Mouse (Mus musculus) stomach, postnatal 0 days (tissue): ENCODE data around the gene Cd93. TPM values are rescaled to one million over a fixed set of nuclear protein-coding genes. Genes with fewer than 3 reads are reported as not detected.

Source experiments
- ATAC-seq: fragments of 200-750 bp; cut with Nextera tagmentation; 2 replicates; pipeline ENCODE4 v1.8.0; 2017; ENCODE audit not compliant: low FRiP score, low TSS enrichment
- DNase-seq: peaks from one replicate; pipeline ENCODE4 v3.0.0-alpha.2; 2016; ENCODE audit warnings: low spot score
- H3K27ac ChIP-seq: fragments of 300-500 bp; sonication (generic); replicated peaks from 2 replicates; pipeline ENCODE4 v1.5.1; 2014; ENCODE audit warnings: mild to moderate bottlenecking, control low read depth
- H3K27me3 ChIP-seq: fragments of 300-500 bp; sonication (generic); 2 replicates; pipeline ENCODE4 v1.6.1; 2014; ENCODE audit warnings: low read length; ENCODE audit not compliant: control insufficient read depth, insufficient read depth
- H3K36me3 ChIP-seq: fragments of 300-500 bp; sonication (generic); 2 replicates; pipeline ENCODE4 v1.6.1; 2014; ENCODE audit warnings: low read length, mixed read lengths; ENCODE audit not compliant: control insufficient read depth, insufficient read depth
- H3K4me1 ChIP-seq: fragments of 300-500 bp; sonication (generic); replicated peaks from 2 replicates; pipeline ENCODE4 v1.6.1; 2014; ENCODE audit warnings: antibody characterized with exemption; ENCODE audit not compliant: control insufficient read depth, insufficient read depth
- H3K4me2 ChIP-seq: fragments of 300-500 bp; sonication (generic); replicated peaks from 2 replicates; pipeline ENCODE4 v1.6.1; 2014; ENCODE audit warnings: low read depth, mild to moderate bottlenecking, control low read depth, moderate library complexity
- H3K4me3 ChIP-seq: fragments of 300-500 bp; sonication (generic); 2 replicates; pipeline ENCODE4 v1.5.1; 2014; ENCODE audit warnings: low read depth, low read length, control low read depth
- H3K9ac ChIP-seq: fragments of 300-500 bp; sonication (generic); 2 replicates; pipeline ENCODE4 v1.6.1; 2014; ENCODE audit warnings: mild to moderate bottlenecking, low read length, control low read depth, mixed read lengths
- H3K9me3 ChIP-seq: fragments of 300-500 bp; sonication (generic); 2 replicates; pipeline ENCODE4 v1.6.1; 2016; ENCODE audit warnings: low read length; ENCODE audit not compliant: control insufficient read depth
- CTCF ChIP-seq: IDR thresholded peaks from 2 replicates; pipeline ENCODE4 v1.5.1; 2016; ENCODE audit warnings: antibody characterized with exemption, low read depth, mild to moderate bottlenecking, moderate library complexity
- EP300 ChIP-seq: optimal IDR thresholded peaks from 2 replicates; pipeline ENCODE3; 2016; ENCODE audit warnings: antibody characterized with exemption
- WGBS: fragments of 180-500 bp; shearing (Covaris S2); extraction: QIAGEN DNeasy Blood & Tissue Kit; methylation state at CpG from one replicate; pipeline ENCODE4 v1.1.7; 2014; 5-methylcytosine and 5-hydroxymethylcytosine counted together
- polyA plus RNA-seq: library from polyadenylated mRNA; unstranded; fragments of >200 nt; fragmentation: Nextera tagmentation; extraction: Ambion mirVana; gene quantifications from 2 replicates; pipeline ENCODE4 v1.2.1, GENCODE M21; 2015

Cd93 gene
- polyA plus RNA-seq, 1 experiment from 2014 or later = 4.3 TPM

DNA sequence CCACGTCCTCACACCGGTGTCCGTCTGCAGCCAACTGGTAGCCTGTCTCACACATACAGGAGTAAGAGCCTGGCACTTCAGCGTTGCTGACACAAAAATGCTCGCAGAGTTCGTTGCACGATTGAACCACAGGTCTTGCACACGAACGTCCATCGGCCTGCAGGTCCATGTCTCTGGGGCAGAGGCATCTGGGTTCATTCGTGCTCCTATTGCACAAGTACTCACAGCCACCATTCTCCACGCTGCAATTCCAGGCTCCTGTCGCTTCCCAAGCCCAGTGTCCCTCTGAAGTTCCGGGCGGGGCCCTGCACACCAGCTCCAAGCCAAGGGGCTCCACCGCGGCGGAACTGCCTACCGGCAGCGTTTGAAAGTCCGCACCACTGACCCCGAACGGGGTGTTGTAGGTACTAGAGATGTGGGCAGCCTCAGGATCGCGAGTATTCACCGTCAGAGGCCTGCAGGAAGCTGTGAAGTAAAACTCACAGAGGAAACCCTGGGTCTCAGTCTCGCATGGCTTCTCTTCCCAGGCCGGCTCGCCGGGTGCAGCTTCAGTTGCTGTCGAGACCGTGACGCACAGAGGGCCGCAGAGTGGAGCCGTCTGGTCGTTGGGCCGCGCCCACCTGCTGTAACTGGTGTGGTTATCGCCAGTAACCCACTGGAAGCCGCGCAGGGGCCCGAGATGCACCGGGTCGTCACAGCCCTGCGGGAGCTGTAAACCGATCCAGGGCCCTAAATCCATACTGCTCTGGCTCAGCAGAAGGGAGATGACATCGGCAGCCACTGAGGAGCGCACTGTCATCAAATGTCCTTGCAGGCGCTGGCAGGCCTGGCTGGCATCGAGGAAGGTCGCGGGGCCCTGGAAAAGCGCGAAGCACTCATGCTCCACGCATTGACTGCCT lies 36.1 kb downstream of the Cd93 start:
- peak overlapping the region; percentile 52 for H3K9ac ChIP-seq
- H3K4me1 ChIP-seq = peaks cover 5% of the 10 kb centered on the region
- no peaks in the 10 kb centered on the region for H3K36me3 ChIP-seq
- H3K27me3 ChIP-seq = 0 out of 2 replicates have a peak, but pooled peaks cover 2% of the 10 kb centered on the region
- no peaks in the 10 kb centered on the region for H3K9me3 ChIP-seq
- 11% methylated on average over 55 of the region's 55 CpGs for WGBS
- peak overlapping the region; percentile 46 for H3K4me3 ChIP-seq
- H3K4me2 ChIP-seq = peak overlapping the region; percentile 79
- peak overlapping the region; percentile 71 for H3K27ac ChIP-seq
- ATAC-seq = peak; percentile 60
- peak; percentile 40 for DNase-seq
- TF ChIP-seq EP300 (no peak), CTCF (no peak)

DNA sequence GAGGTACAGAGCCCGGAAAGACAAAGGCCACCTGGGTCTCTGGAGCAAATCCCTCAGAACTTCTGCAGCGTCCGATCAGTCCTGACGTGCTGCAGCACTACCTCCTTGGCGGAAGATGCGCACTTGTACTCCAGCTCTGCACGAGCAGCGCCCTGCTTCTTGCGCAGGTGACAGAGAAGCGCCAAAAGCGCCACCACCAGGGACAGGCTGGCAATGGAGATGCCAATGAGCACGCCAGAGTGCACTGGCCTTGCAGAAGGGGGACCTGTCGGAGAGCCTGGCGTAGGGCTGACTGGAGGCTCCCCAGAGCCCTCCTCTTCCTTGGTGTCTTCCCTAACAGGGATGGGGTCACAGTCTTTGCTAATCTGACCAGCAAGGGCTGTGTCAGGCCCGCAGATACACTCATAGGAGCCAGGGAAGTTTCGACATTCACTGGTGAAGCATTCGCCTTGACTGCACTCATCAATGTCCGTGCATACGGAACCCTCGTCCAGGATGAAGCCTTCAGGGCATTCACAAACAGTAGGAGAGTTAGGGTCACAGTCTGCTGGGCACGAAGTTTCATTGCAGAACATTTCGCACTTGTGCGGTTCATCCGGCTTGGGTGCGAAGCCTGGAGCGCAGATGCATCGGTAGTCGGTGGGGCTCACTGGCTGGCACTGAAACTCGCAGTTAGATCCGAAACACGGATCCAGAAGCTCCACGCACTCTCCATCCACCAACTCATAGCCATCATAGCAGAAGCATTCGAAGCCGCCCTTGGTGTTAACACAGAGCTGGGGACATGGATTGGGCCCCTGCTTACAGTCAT lies 37.0 kb downstream of the Cd93 start:
- Histone ChIP-seq H3K4me2 (peak overlapping the region; percentile 79), H3K4me3 (peak overlapping the region; percentile 46), H3K9me3 (no peaks in the 10 kb centered on the region), H3K27me3 (0 out of 2 replicates have a peak, but pooled peaks cover 2% of the 10 kb centered on the region), H3K36me3 (no peaks in the 10 kb centered on the region), H3K4me1 (peaks cover 5% of the 10 kb centered on the region), H3K9ac (peak overlapping the region; percentile 52), H3K27ac (no peak overlapping the region; the same call in 1 of the 2 replicates)
- ATAC-seq (no peak), DNase-seq (peak; percentile 30)
- 33% methylated on average over 34 of the region's 34 CpGs for WGBS
- TF ChIP-seq EP300 = no peak
- TF ChIP-seq CTCF = peak; percentile 54

DNA sequence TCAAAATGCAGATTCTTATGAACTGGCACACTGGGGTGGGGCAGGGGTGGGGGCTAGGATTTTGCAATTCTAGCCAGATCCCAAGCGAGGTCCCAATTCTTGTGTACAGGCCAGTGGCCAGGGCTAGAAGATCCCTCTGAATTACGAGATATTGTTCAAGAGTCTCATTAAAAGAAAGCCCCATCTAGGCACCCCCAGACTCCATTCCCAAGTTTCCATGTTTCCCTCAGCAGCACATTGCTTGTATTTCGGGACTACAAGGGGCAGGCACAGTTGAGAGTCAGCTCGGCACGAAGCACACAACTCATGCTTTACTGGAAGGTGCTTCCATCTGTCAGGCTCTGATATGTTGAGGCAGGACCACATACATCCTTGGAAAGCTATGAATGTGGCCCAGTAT lies 38.5 kb downstream of the Cd93 start:
- H3K27ac ChIP-seq = no peak overlapping the region
- no peaks in the 10 kb centered on the region for H3K9me3 ChIP-seq
- peak overlapping the region; percentile 46; the same call in 1 of the 2 replicates for H3K4me3 ChIP-seq
- peak overlapping the region; percentile 38 for H3K4me2 ChIP-seq
- no peak for ATAC-seq
- no peak for DNase-seq
- H3K36me3 ChIP-seq = no peaks in the 10 kb centered on the region
- 74% methylated on average over 5 of the region's 5 CpGs for WGBS
- 0 out of 2 replicates have a peak, but pooled peaks cover 2% of the 10 kb centered on the region for H3K27me3 ChIP-seq
- peaks cover 5% of the 10 kb centered on the region for H3K4me1 ChIP-seq
- no peak for TF ChIP-seq EP300
- no peak for TF ChIP-seq CTCF
- H3K9ac ChIP-seq = no peak overlapping the region

DNA sequence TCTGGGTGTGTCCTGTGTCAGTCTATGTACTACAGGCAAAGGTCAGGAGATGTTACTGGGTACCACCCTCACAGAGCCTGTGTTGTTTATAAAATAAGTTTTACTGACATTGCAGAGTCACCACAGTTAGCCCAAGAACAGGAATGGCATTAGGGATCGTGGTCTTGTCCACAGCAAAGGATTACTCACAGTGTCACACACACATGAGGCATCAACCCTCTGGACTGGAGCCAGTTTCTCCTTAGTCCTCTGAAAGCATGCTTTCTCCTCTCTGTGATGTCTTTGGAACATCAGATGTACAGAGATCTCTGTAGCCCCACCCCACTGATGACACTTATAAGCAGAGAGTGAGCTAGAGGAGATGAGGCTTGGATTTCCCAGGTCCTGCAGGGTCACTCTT lies 41.1 kb downstream of the Cd93 start:
- 0 out of 2 replicates have a peak, but pooled peaks cover 2% of the 10 kb centered on the region for H3K27me3 ChIP-seq
- WGBS = 45% methylated on average over 1 of the region's 1 CpGs
- peaks cover 5% of the 10 kb centered on the region; the same call in 1 of the 2 replicates for H3K4me1 ChIP-seq
- no peak overlapping the region for H3K4me3 ChIP-seq
- H3K9ac ChIP-seq = no peak overlapping the region
- H3K36me3 ChIP-seq = no peaks in the 10 kb centered on the region
- H3K27ac ChIP-seq = no peak overlapping the region
- ATAC-seq = no peak
- DNase-seq = no peak
- no peak for TF ChIP-seq CTCF
- TF ChIP-seq EP300 = no peak
- H3K4me2 ChIP-seq = no peak overlapping the region
- H3K9me3 ChIP-seq = no peaks in the 10 kb centered on the region

DNA sequence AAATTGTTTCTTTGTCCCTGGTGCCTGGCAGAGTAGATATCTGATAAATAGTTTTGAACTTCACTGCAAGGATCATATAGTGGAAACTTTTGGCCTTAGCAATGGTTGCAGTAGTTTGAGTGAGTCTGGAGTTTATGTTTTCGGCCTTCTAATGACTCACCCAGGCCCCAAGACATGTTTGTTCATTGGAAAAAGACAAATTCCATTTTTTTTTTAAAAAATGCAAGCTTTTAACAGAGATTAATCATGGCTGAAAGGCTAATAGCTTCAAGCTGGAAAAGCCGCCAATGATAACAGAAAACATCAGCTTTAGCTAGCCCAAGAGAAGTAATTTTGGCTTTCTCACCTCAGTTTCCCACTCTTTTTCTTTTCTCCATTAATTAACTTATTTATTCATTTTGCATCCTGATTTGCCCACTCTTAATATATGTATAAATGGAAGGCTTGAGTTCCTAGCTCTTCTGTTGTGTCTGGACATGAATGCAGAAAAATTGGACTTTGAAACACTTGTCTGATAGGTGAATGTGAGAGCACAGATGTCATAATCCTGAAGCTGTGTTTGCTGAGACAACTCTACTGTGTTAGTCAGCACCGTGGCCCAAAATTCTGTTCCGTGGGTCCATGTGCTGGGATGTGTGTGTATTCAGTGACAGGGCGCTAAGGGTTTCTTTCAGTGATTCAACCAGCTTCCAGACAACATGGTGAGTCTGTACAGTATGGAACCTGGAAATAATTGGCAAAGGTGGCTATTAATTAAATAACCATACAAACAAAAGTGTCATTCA lies 44.3 kb downstream of the Cd93 start:
- no peak for DNase-seq
- H3K27ac ChIP-seq = no peak overlapping the region
- WGBS = 81% methylated on average over 5 of the region's 5 CpGs
- no peaks in the 10 kb centered on the region for H3K36me3 ChIP-seq
- H3K9ac ChIP-seq = no peak overlapping the region
- no peak overlapping the region for H3K4me2 ChIP-seq
- H3K4me3 ChIP-seq = no peak overlapping the region
- no peak for ATAC-seq
- H3K27me3 ChIP-seq = 0 out of 2 replicates have a peak, but pooled peaks cover 2% of the 10 kb centered on the region
- no peaks in the 10 kb centered on the region for H3K9me3 ChIP-seq
- no peaks in the 10 kb centered on the region for H3K4me1 ChIP-seq
- no peak for TF ChIP-seq CTCF
- TF ChIP-seq EP300 = no peak
